10 mouse cellular contexts compared by ENCODE assay signal in the genomic region with DNA sequence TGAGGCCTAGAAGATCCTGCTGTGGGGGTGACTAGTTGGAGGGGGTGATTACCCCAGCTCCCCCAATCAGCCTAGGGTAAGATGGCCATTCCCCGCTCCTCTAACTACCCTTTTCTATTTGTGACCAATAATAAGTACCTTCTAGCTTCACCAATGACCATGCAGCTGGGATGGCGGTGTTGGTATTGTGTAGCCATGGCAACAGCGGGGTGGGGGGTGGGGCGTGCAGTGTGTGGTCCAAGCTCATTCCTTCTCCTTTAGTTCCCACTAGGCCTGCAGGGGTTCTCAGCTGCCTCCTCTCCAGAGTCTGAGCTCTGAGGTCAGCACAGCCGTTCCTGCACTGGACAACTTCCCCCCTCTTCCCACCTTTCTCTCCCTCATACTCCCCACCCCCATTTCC. TPM values are rescaled to one million over a fixed set of nuclear protein-coding genes. Genes with fewer than 3 reads are reported as not detected.
A peak's percentile ranks its signal among the peaks of the same experiment; 100 is the strongest.
DNase-seq lines count a peak whose midpoint lies in the region; ATAC-seq and TF ChIP-seq lines count a peak whose summit lies in the region.
"Had no signal": no experiment of that assay in that cellular context is flagged by ENCODE, and none has a peak within 500 bp of the region (broad histone marks: within the 10 kb centered on the region; RNA-seq: fewer than 3 reads in every experiment).

No protein-coding gene starts in this region.

- TF ChIP-seq EP300 in CH12.LX (IDR thresholded peaks at IDR 0.05; ENCODE audit: low read length): no peak

- dilution Hi-C loops in CH12.LX (cut with MboI; ENCODE audit: extremely low pct_ligation_motif_present, extremely low pct_unique_long_range_greater_than_20kb, low sequenced_read_pairs): no loop called here

- no peak for TF ChIP-seq POLR2A in CH12.LX (IDR thresholded peaks at IDR 0.05; ENCODE audit: low read depth, low read length)

- no peak overlapping the region for H3K9ac ChIP-seq in CH12.LX (ENCODE audit: insufficient read depth, low read depth)
- no peak overlapping the region for H3K9ac ChIP-seq in forebrain, postnatal 0 days
- H3K9ac ChIP-seq in midbrain, embryonic 12.5 days (replicated peaks): no peak overlapping the region

- peak; percentile 84 for ATAC-seq in forebrain, postnatal 0 days
- peak; percentile 60; the same call in 1 of the 2 replicates for ATAC-seq in midbrain, embryonic 12.5 days (ENCODE audit: low FRiP score, low read depth)
- ATAC-seq: Patski had no signal

- H3K79me2 ChIP-seq in CH12.LX (replicated peaks; ENCODE audit: control insufficient read depth, extremely low read depth, insufficient read depth, poor library complexity, severe bottlenecking): no peaks in the 10 kb centered on the region

- no peaks in the 10 kb centered on the region for H3K36me3 ChIP-seq in CH12.LX (replicated peaks in 1 of 2; ENCODE audit: control insufficient read depth in 1 of 2, insufficient read depth in 1 of 2, low read length in 1 of 2)
- H3K36me3 ChIP-seq in forebrain, postnatal 0 days (ENCODE audit: insufficient read depth): no peaks in the 10 kb centered on the region
- no peaks in the 10 kb centered on the region for H3K36me3 ChIP-seq in midbrain, embryonic 12.5 days

- peaks cover 5 to 30% of the 10 kb centered on the region in 2 experiments; a peak in 2 of 4 replicates for H3K4me1 ChIP-seq in CH12.LX (ENCODE audit: control insufficient read depth in 1 of 2, insufficient read depth in 2 of 2)
- no peaks in the 10 kb centered on the region for H3K4me1 ChIP-seq in forebrain, postnatal 0 days (ENCODE audit: insufficient read depth)
- peaks cover 14% of the 10 kb centered on the region for H3K4me1 ChIP-seq in midbrain, embryonic 12.5 days

- H3K4me3 ChIP-seq in CH12.LX (replicated peaks in 1 of 3; ENCODE audit: low read depth in 2 of 3, low read length in 2 of 3, poor library complexity in 1 of 3): no peak overlapping the region
- no peak overlapping the region for H3K4me3 ChIP-seq in forebrain, postnatal 0 days (ENCODE audit: low read depth, low read length)
- H3K4me3 ChIP-seq in midbrain, embryonic 12.5 days: no peak overlapping the region

- intact Hi-C loops in heart, postnatal 10 days (cut with DNase I): no loop called here

- H3K4me2 ChIP-seq in CH12.LX (ENCODE audit: insufficient read depth, low read depth, poor library complexity, severe bottlenecking): no peak overlapping the region
- H3K4me2 ChIP-seq in forebrain, postnatal 0 days (ENCODE audit: low read depth): no peak overlapping the region
- no peak overlapping the region for H3K4me2 ChIP-seq in midbrain, embryonic 12.5 days (replicated peaks)

- H3K27me3 ChIP-seq in CH12.LX (replicated peaks): peaks cover 41% of the 10 kb centered on the region
- no peaks in the 10 kb centered on the region for H3K27me3 ChIP-seq in forebrain, postnatal 0 days (ENCODE audit: insufficient read depth, low read length)
- no peaks in the 10 kb centered on the region for H3K27me3 ChIP-seq in midbrain, embryonic 12.5 days

- WGBS in forebrain, postnatal 0 days: 14% methylated on average over 5 of the region's 5 CpGs
- 10% methylated on average over 5 of the region's 5 CpGs for whole genome bisulfite sequencing in midbrain, embryonic 12.5 days

- H3K9me3 ChIP-seq in CH12.LX (replicated peaks; ENCODE audit: low read length): no peaks in the 10 kb centered on the region
- H3K9me3 ChIP-seq in forebrain, postnatal 0 days (ENCODE audit: low read length): no peaks in the 10 kb centered on the region
- H3K9me3 ChIP-seq in midbrain, embryonic 12.5 days: no peaks in the 10 kb centered on the region

- H3K27ac ChIP-seq in CH12.LX (ENCODE audit: insufficient read depth, low read depth): no peak overlapping the region
- no peak overlapping the region for H3K27ac ChIP-seq in forebrain, postnatal 0 days (ENCODE audit: low read depth, low read length)
- H3K27ac ChIP-seq in midbrain, embryonic 12.5 days (replicated peaks): peak overlapping the region; percentile 61; the same call in 1 of the 2 replicates

- TF ChIP-seq RAD21 in CH12.LX (IDR thresholded peaks at IDR 0.05; ENCODE audit: low read depth, low read length): no peak

- peak; percentile 72 for DNase-seq in heart, adult 11 months
- DNase-seq in heart, postnatal 10 days: no peak
- no peak for DNase-seq in CH12.LX (ENCODE audit: extremely low read depth)
- no peak for DNase-seq in forebrain, postnatal 0 days
- no peak for DNase-seq in adrenal gland, postnatal 36 days
- DNase-seq in adrenal gland, adult 2 months: no peak
- DNase-seq in layer of hippocampus, adult 18-20 months (ENCODE audit: low spot score in 2 of 2): no peak
- DNase-seq: B cell, adult 2 months had no signal

- in situ Hi-C loops in CH12.LX (cut with MboI; ENCODE audit: low pct_ligation_motif_present, low pct_unique_long_range_greater_than_20kb, low sequenced_read_pairs): loop anchor here (5.0 kb wide), 1 partner anchor 50 kb away; the partner anchor contains the start of gene Znhit3

- TF ChIP-seq CTCF in CH12.LX (conservative IDR thresholded peaks at IDR 0.05 in 1 of 2, IDR thresholded peaks at IDR 0.05 in 1 of 2; ENCODE audit: low read depth in 2 of 2, low read length in 2 of 2): no peak
- no peak for TF ChIP-seq CTCF in forebrain, postnatal 0 days (IDR thresholded peaks at IDR 0.05; ENCODE audit: low read depth)

TF ChIP-seq in CH12.LX, 34 proteins besides CTCF, POLR2A, EP300 and RAD21:
- TF ChIP-seq CHD2 (IDR thresholded peaks at IDR 0.05; ENCODE audit: low read length): peak; percentile 12; the same call in 1 of the 2 replicates
- no peak for TF ChIP-seq MYC (IDR thresholded peaks at IDR 0.05; ENCODE audit: low read depth, low read length)
- no peak for TF ChIP-seq ZC3H11A (IDR thresholded peaks at IDR 0.05; ENCODE audit: low read depth, low read length)

RNA-seq across cellular contexts. Expression of gene Car4, which starts 9.5 kb away (rescaled TPM):
- total RNA-seq in heart, postnatal 10 days (2021): 10 to 100 TPM; 46.9 to 55.9 TPM
- total RNA-seq in CH12.LX (2012; rRNA removed) (not detected in 2 replicates), CH12.LX (2014; rRNA removed) (not detected in 2 replicates)
- not detected in 2 replicates for polyA plus RNA-seq in CH12.LX (2012; ENCODE audit: insufficient read length, low read depth)
- 1.2 and 4.2 TPM in 2 replicates for total RNA-seq in forebrain, postnatal 0 days (2014; rRNA removed)
- polyA plus RNA-seq in forebrain, postnatal 0 days (2015; fragmentation: Nextera tagmentation; extraction: Ambion mirVana): 10.6 and 12.8 TPM in 2 replicates
- 4.5 and 4.7 TPM in 2 replicates for polyA plus RNA-seq in midbrain, embryonic 12.5 days (2016; fragmentation: Nextera tagmentation; extraction: Ambion mirVana)
- 10 to 100 TPM in 1 of 2 experiments, 1 to 10 TPM in 1; 7.3 to 11.7 TPM for total RNA-seq in adrenal gland, postnatal 36 days (2021)
- total RNA-seq in adrenal gland, adult 2 months (2021): 1 to 10 TPM; 5.2 to 8.5 TPM
- polyA plus RNA-seq in adrenal gland, adult 2 months (2012; rRNA removed): 3.8 and 4.3 TPM in 2 replicates
- total RNA-seq in layer of hippocampus, adult 18-20 months (2021): 10 to 100 TPM; 65.3 to 71.2 TPM
- polyA plus RNA-seq: Patski had no signal

RNA-seq across cellular contexts. Expression of gene Znhit3, which starts 50.9 kb away (rescaled TPM):
- total RNA-seq in heart, postnatal 10 days (2021): 1 to 10 TPM; 9.5 TPM
- total RNA-seq in CH12.LX (2012; rRNA removed): 59.3 and 87.0 TPM in 2 replicates
- total RNA-seq in CH12.LX (2014; rRNA removed): 130 and 140 TPM in 2 replicates
- 61.4 and 62.9 TPM in 2 replicates for polyA plus RNA-seq in CH12.LX (2012; ENCODE audit: insufficient read length, low read depth)
- 40.0 and 50.7 TPM in 2 replicates for total RNA-seq in forebrain, postnatal 0 days (2014; rRNA removed)
- 83.9 and 96.1 TPM in 2 replicates for polyA plus RNA-seq in forebrain, postnatal 0 days (2015; fragmentation: Nextera tagmentation; extraction: Ambion mirVana)
- polyA plus RNA-seq in midbrain, embryonic 12.5 days (2016; fragmentation: Nextera tagmentation; extraction: Ambion mirVana): 58.1 and 62.4 TPM in 2 replicates
- 10 to 100 TPM; 12.0 to 15.3 TPM for total RNA-seq in adrenal gland, postnatal 36 days (2021)
- 10 to 100 TPM in 1 of 2 experiments, 1 to 10 TPM in 1; 8.6 to 13.7 TPM for total RNA-seq in adrenal gland, adult 2 months (2021)
- 5.8 and 6.2 TPM in 2 replicates for polyA plus RNA-seq in adrenal gland, adult 2 months (2012; rRNA removed)
- total RNA-seq in layer of hippocampus, adult 18-20 months (2021): 10 to 100 TPM; 29.3 to 30.0 TPM
